Mouse (Mus musculus) heart, embryonic 13.5 days (tissue): ENCODE measurements around the gene Tpst1. TPM values are rescaled to one million over a fixed set of nuclear protein-coding genes. Genes with fewer than 3 reads are reported as not detected.

Experiments
- ATAC-seq: fragments of 200-750 bp; cut with Nextera tagmentation; 2 replicates; pipeline ENCODE4 v1.8.0; 2017; ENCODE audit warnings: moderate TSS enrichment; ENCODE audit not compliant: insufficient number of reproducible peaks, low FRiP score, low TSS enrichment; ENCODE audit errors: extremely low read depth
- H3K27ac ChIP-seq: fragments of 300-500 bp; sonication (generic); replicated peaks from 2 replicates; pipeline ENCODE4 v1.5.1; 2015; ENCODE audit warnings: moderate library complexity, mild to moderate bottlenecking, inconsistent platforms
- H3K27me3 ChIP-seq: fragments of 300-500 bp; sonication (generic); replicated peaks from 2 replicates; pipeline ENCODE4 v1.6.1; 2015; ENCODE audit warnings: mild to moderate bottlenecking, inconsistent platforms
- H3K36me3 ChIP-seq: fragments of 300-500 bp; sonication (generic); 2 replicates; pipeline ENCODE4 v1.6.1; 2015; ENCODE audit warnings: mild to moderate bottlenecking, inconsistent platforms
- H3K4me1 ChIP-seq: fragments of 300-500 bp; sonication (generic); 2 replicates; pipeline ENCODE4 v1.6.1; 2015; ENCODE audit warnings: inconsistent platforms
- H3K4me2 ChIP-seq: fragments of 300-500 bp; sonication (generic); 2 replicates; pipeline ENCODE4 v1.6.1; 2015; ENCODE audit warnings: inconsistent platforms, mild to moderate bottlenecking, moderate library complexity
- H3K4me3 ChIP-seq: fragments of 300-500 bp; sonication (generic); 2 replicates; pipeline ENCODE4 v1.5.1; 2015; ENCODE audit warnings: moderate library complexity, mild to moderate bottlenecking, inconsistent platforms
- H3K9ac ChIP-seq: fragments of 300-500 bp; sonication (generic); 2 replicates; pipeline ENCODE4 v1.6.1; 2015; ENCODE audit warnings: inconsistent platforms, mild to moderate bottlenecking, moderate library complexity
- H3K9me3 ChIP-seq: fragments of 300-500 bp; sonication (generic); 2 replicates; pipeline ENCODE4 v1.6.1; 2016; ENCODE audit warnings: inconsistent platforms
- WGBS: fragments of 180-500 bp; shearing (Covaris S2); methylation state at CpG from one replicate; pipeline ENCODE4 v1.1.7; 2015; ENCODE audit warnings: mixed read lengths; 5-methylcytosine and 5-hydroxymethylcytosine counted together
- polyA plus RNA-seq: library from polyadenylated mRNA; unstranded; fragments of >200 nt; fragmentation: Nextera tagmentation; extraction: Ambion mirVana; gene quantifications from 2 replicates; pipeline ENCODE4 v1.2.1, GENCODE M21; 2015

The Tpst1 gene
- polyA plus RNA-seq, 1 experiment from 2014 or later = 27.2 TPM

- no peak overlapping the region for H3K27ac ChIP-seq
- ATAC-seq = no peak
- peak overlapping the region; percentile 90 for H3K4me3 ChIP-seq
- no peaks in the 10 kb centered on the region for H3K27me3 ChIP-seq
- H3K4me2 ChIP-seq = peak overlapping the region; percentile 74
- no peaks in the 10 kb centered on the region for H3K36me3 ChIP-seq
- peaks cover 47% of the 10 kb centered on the region for H3K4me1 ChIP-seq
- peak overlapping the region; percentile 95 for H3K9ac ChIP-seq
- 71% methylated on average over 4 of the region's 4 CpGs for whole genome bisulfite sequencing
- H3K9me3 ChIP-seq = no peaks in the 10 kb centered on the region
These were observed 99.9 kb downstream of the Tpst1 start for GRCm38 (mm10) chr5:130173012-130173411.

- H3K4me1 ChIP-seq = peaks cover 45% of the 10 kb centered on the region
- H3K4me2 ChIP-seq = no peak overlapping the region
- ATAC-seq = no peak
- no peak overlapping the region for H3K4me3 ChIP-seq
- H3K27ac ChIP-seq = no peak overlapping the region
- WGBS = 55% methylated on average over 4 of the region's 4 CpGs
- no peaks in the 10 kb centered on the region for H3K9me3 ChIP-seq
- H3K36me3 ChIP-seq = no peaks in the 10 kb centered on the region
- no peaks in the 10 kb centered on the region for H3K27me3 ChIP-seq
- no peak overlapping the region for H3K9ac ChIP-seq
These were observed 104.7 kb downstream of the Tpst1 start for GRCm38 (mm10) chr5:130177871-130178270.

GRCm38 (mm10) chr5:130180362-130180761 lies 107.2 kb downstream of the Tpst1 start:
- no peak for ATAC-seq
- 60% methylated on average over 7 of the region's 7 CpGs for WGBS
- H3K27me3 ChIP-seq = no peaks in the 10 kb centered on the region
- no peak overlapping the region for H3K4me2 ChIP-seq
- H3K9me3 ChIP-seq = no peaks in the 10 kb centered on the region
- no peak overlapping the region for H3K27ac ChIP-seq
- no peak overlapping the region for H3K4me3 ChIP-seq
- no peaks in the 10 kb centered on the region for H3K36me3 ChIP-seq
- no peak overlapping the region for H3K9ac ChIP-seq
- peaks cover 40% of the 10 kb centered on the region for H3K4me1 ChIP-seq

- Histone ChIP-seq H3K9me3 (no peaks in the 10 kb centered on the region), H3K36me3 (no peaks in the 10 kb centered on the region), H3K4me2 (no peak overlapping the region), H3K9ac (no peak overlapping the region), H3K4me3 (no peak overlapping the region), H3K27ac (no peak overlapping the region), H3K27me3 (no peaks in the 10 kb centered on the region), H3K4me1 (peaks cover 48% of the 10 kb centered on the region)
- ATAC-seq = no peak
- 75% methylated on average over 6 of the region's 6 CpGs for WGBS
These were observed 108.8 kb downstream of the Tpst1 start for GRCm38 (mm10) chr5:130181740-130182540.

- Histone ChIP-seq H3K27me3 (no peaks in the 10 kb centered on the region), H3K4me2 (no peak overlapping the region), H3K4me1 (peaks cover 48% of the 10 kb centered on the region), H3K4me3 (no peak overlapping the region), H3K27ac (no peak overlapping the region), H3K9me3 (no peaks in the 10 kb centered on the region), H3K9ac (no peak overlapping the region), H3K36me3 (peaks cover 2% of the 10 kb centered on the region)
- no peak for ATAC-seq
- WGBS = 89% methylated on average over 3 of the region's 3 CpGs
These were observed 109.4 kb downstream of the Tpst1 start for GRCm38 (mm10) chr5:130182541-130182821.

- H3K36me3 ChIP-seq = peaks cover 21% of the 10 kb centered on the region
- no peak for ATAC-seq
- whole genome bisulfite sequencing = 79% methylated on average over 9 of the region's 9 CpGs
- 0 out of 2 replicates have a peak overlapping the region, but pooled peaks have one; percentile 20 for H3K27ac ChIP-seq
- no peak overlapping the region for H3K4me2 ChIP-seq
- H3K27me3 ChIP-seq = no peaks in the 10 kb centered on the region
- 0 out of 2 replicates have a peak overlapping the region, but pooled peaks have one; percentile 6 for H3K9ac ChIP-seq
- H3K4me3 ChIP-seq = no peak overlapping the region
- H3K4me1 ChIP-seq = peaks cover 39% of the 10 kb centered on the region
- H3K9me3 ChIP-seq = no peaks in the 10 kb centered on the region
These were observed 111.2 kb downstream of the Tpst1 start for GRCm38 (mm10) chr5:130184193-130184856.

- no peak overlapping the region for H3K4me3 ChIP-seq
- ATAC-seq = no peak
- H3K36me3 ChIP-seq = peaks cover 31% of the 10 kb centered on the region
- H3K9ac ChIP-seq = no peak overlapping the region
- H3K27me3 ChIP-seq = no peaks in the 10 kb centered on the region
- no peaks in the 10 kb centered on the region for H3K9me3 ChIP-seq
- no peak overlapping the region for H3K27ac ChIP-seq
- peaks cover 36% of the 10 kb centered on the region for H3K4me1 ChIP-seq
- WGBS = 81% methylated on average over 6 of the region's 6 CpGs
- no peak overlapping the region for H3K4me2 ChIP-seq
These were observed 112.2 kb downstream of the Tpst1 start for GRCm38 (mm10) chr5:130185312-130185711.

Other genes starting within 250 kb of the Tpst1 start
- 26.8 and 28.7 TPM in 2 replicates for gene Sumf2, start 226.3 kb upstream of the Tpst1 start, polyA plus RNA-seq
- 837 and 1,007 TPM in 2 replicates for gene Chchd2, start 185.9 kb upstream of the Tpst1 start, polyA plus RNA-seq
- 3.3 and 3.9 TPM in 2 replicates for gene Zbed5, start 177.6 kb upstream of the Tpst1 start, polyA plus RNA-seq
- 0.76 and 1.4 TPM in 2 replicates for gene Phkg1, start 174.8 kb upstream of the Tpst1 start, polyA plus RNA-seq
- gene Nupr1l, start 164.8 kb upstream of the Tpst1 start, polyA plus RNA-seq = 1.6 and 1.7 TPM in 2 replicates
- gene Vkorc1l1, start 131.4 kb upstream of the Tpst1 start, polyA plus RNA-seq = 13.7 and 14.3 TPM in 2 replicates
- 46.6 and 46.9 TPM in 2 replicates for gene Gusb, start 70.3 kb upstream of the Tpst1 start, polyA plus RNA-seq
- gene Asl, start 44.1 kb upstream of the Tpst1 start, polyA plus RNA-seq = 18.4 and 18.7 TPM in 2 replicates
- 23.8 and 27.0 TPM in 2 replicates for gene Crcp, start 44.0 kb upstream of the Tpst1 start, polyA plus RNA-seq
- 4.0 and 4.6 TPM in 2 replicates for gene Kctd7, start 71.5 kb downstream of the Tpst1 start, polyA plus RNA-seq
- gene Rabgef1, start 98.5 kb downstream of the Tpst1 start, polyA plus RNA-seq = 18.3 and 19.9 TPM in 2 replicates
- gene Tmem248, start 143.8 kb downstream of the Tpst1 start, polyA plus RNA-seq = 24.7 and 33.5 TPM in 2 replicates
- 52.3 and 60.7 TPM in 2 replicates for gene Sbds, start 182.2 kb downstream of the Tpst1 start, polyA plus RNA-seq
- gene Tyw1, start 182.3 kb downstream of the Tpst1 start, polyA plus RNA-seq = 16.4 and 18.5 TPM in 2 replicates